Mouse (Mus musculus) embryonic facial prominence, embryonic 12.5 days (tissue): ENCODE data around the gene Mrtfb. TPM values are rescaled to one million over a fixed set of nuclear protein-coding genes. Genes with fewer than 3 reads are reported as not detected.
"Not testable (repeated sequence)": the region's sequence is repeated elsewhere in the genome, so short reads cannot be mapped to it uniquely, and the experiment has no call there.

Experiments
- ATAC-seq: fragments of 200-750 bp; cut with Nextera tagmentation; 2 replicates; pipeline ENCODE4 v1.8.0; 2017; ENCODE audit not compliant: insufficient number of reproducible peaks, insufficient read depth, low FRiP score, low TSS enrichment
- H3K27ac ChIP-seq: fragments of 300-500 bp; sonication (generic); 2 replicates; pipeline ENCODE4 v1.5.1; 2016; ENCODE audit warnings: mild to moderate bottlenecking
- H3K27me3 ChIP-seq: fragments of 300-500 bp; sonication (generic); 2 replicates; pipeline ENCODE4 v1.6.1; 2016; ENCODE audit warnings: mild to moderate bottlenecking, moderate library complexity
- H3K36me3 ChIP-seq: fragments of 300-500 bp; sonication (generic); 2 replicates; pipeline ENCODE4 v1.6.1; 2016; ENCODE audit warnings: mild to moderate bottlenecking
- H3K4me1 ChIP-seq: fragments of 300-500 bp; sonication (generic); 2 replicates; pipeline ENCODE4 v1.6.1; 2016
- H3K4me2 ChIP-seq: fragments of 300-500 bp; sonication (generic); replicated peaks from 2 replicates; pipeline ENCODE4 v1.6.1; 2016; ENCODE audit warnings: mild to moderate bottlenecking, moderate library complexity
- H3K4me3 ChIP-seq: fragments of 300-500 bp; sonication (generic); 2 replicates; pipeline ENCODE4 v1.5.1; 2016; ENCODE audit warnings: mild to moderate bottlenecking
- H3K9ac ChIP-seq: fragments of 300-500 bp; sonication (generic); 2 replicates; pipeline ENCODE4 v1.6.1; 2016; ENCODE audit warnings: mild to moderate bottlenecking, moderate library complexity
- H3K9me3 ChIP-seq: fragments of 300-500 bp; sonication (generic); 2 replicates; pipeline ENCODE4 v1.6.1; 2016; ENCODE audit warnings: mild to moderate bottlenecking, moderate library complexity
- WGBS: fragments of 180-500 bp; shearing (Covaris S2); methylation state at CpG from one replicate; pipeline ENCODE4 v1.1.7; 2016; 5-methylcytosine and 5-hydroxymethylcytosine counted together
- polyA plus RNA-seq: library from polyadenylated mRNA; unstranded; fragments of >200 nt; fragmentation: Nextera tagmentation; extraction: Ambion mirVana; gene quantifications from 2 replicates; pipeline ENCODE4 v1.2.1, GENCODE M21; 2016

Mrtfb gene
- polyA plus RNA-seq, 1 experiment from 2014 or later = 25.3 TPM

GRCm38 (mm10) chr16:13330221-13330659 lies 74.0 kb downstream of the Mrtfb start:
- WGBS = 71% methylated on average over 6 of the region's 6 CpGs
- no peak for ATAC-seq

GRCm38 (mm10) chr16:13331898-13332297 lies 75.6 kb downstream of the Mrtfb start:
- Histone ChIP-seq H3K9me3 (no peaks in the 10 kb centered on the region), H3K36me3 (peaks cover 9% of the 10 kb centered on the region), H3K4me3 (no peak overlapping the region), H3K4me1 (no peaks in the 10 kb centered on the region), H3K9ac (no peak overlapping the region), H3K4me2 (no peak overlapping the region), H3K27me3 (no peaks in the 10 kb centered on the region), H3K27ac (no peak overlapping the region)
- no peak for ATAC-seq
- 60% methylated on average over 3 of the region's 3 CpGs for WGBS

More at GRCm38 (mm10) chr16:13330221-13330659, 74.0 kb downstream of the Mrtfb start:
- no peak overlapping the region for H3K9ac ChIP-seq
- no peak overlapping the region for H3K4me3 ChIP-seq
- H3K4me1 ChIP-seq = no peaks in the 10 kb centered on the region
- H3K27me3 ChIP-seq = no peaks in the 10 kb centered on the region
- peaks cover 17% of the 10 kb centered on the region for H3K36me3 ChIP-seq
- no peaks in the 10 kb centered on the region for H3K9me3 ChIP-seq
- H3K4me2 ChIP-seq = no peak overlapping the region
- no peak overlapping the region for H3K27ac ChIP-seq

- no peak for ATAC-seq
- WGBS = 84% methylated on average over 2 of the region's 2 CpGs
- Histone ChIP-seq H3K36me3 (peaks cover 2% of the 10 kb centered on the region; the same call in 1 of the 2 replicates), H3K4me3 (no peak overlapping the region), H3K9ac (no peak overlapping the region), H3K9me3 (no peaks in the 10 kb centered on the region), H3K4me2 (no peak overlapping the region), H3K27ac (no peak overlapping the region), H3K27me3 (no peaks in the 10 kb centered on the region), H3K4me1 (no peaks in the 10 kb centered on the region)
Observed at GRCm38 (mm10) chr16:13332536-13332935, 76.3 kb downstream of the Mrtfb start.

- H3K27me3 ChIP-seq = no peaks in the 10 kb centered on the region
- no peaks in the 10 kb centered on the region for H3K4me1 ChIP-seq
- H3K36me3 ChIP-seq = no peaks in the 10 kb centered on the region
- no peak overlapping the region for H3K4me2 ChIP-seq
- no peak overlapping the region for H3K9ac ChIP-seq
- no peaks in the 10 kb centered on the region for H3K9me3 ChIP-seq
- WGBS = 76% methylated on average over 5 of the region's 5 CpGs
- no peak for ATAC-seq
- no peak overlapping the region for H3K27ac ChIP-seq
- H3K4me3 ChIP-seq = no peak overlapping the region
Observed at GRCm38 (mm10) chr16:13333781-13334341, 77.6 kb downstream of the Mrtfb start.

- Histone ChIP-seq H3K4me1 (no peaks in the 10 kb centered on the region), H3K4me3 (no peak overlapping the region), H3K36me3 (no peaks in the 10 kb centered on the region), H3K27ac (no peak overlapping the region), H3K9ac (no peak overlapping the region), H3K9me3 (no peaks in the 10 kb centered on the region), H3K27me3 (no peaks in the 10 kb centered on the region), H3K4me2 (no peak overlapping the region)
- ATAC-seq = 0 out of 2 replicates have a peak, but pooled peaks have one; percentile 15
- 76% methylated on average over 5 of the region's 5 CpGs for WGBS
Observed at GRCm38 (mm10) chr16:13336503-13337230, 80.4 kb downstream of the Mrtfb start.

- 76% methylated on average over 4 of the region's 4 CpGs for WGBS
- no peaks in the 10 kb centered on the region for H3K36me3 ChIP-seq
- ATAC-seq = no peak
Observed at GRCm38 (mm10) chr16:13338094-13338493, 81.8 kb downstream of the Mrtfb start.

GRCm38 (mm10) chr16:13339433-13339832 lies 83.2 kb downstream of the Mrtfb start:
- ATAC-seq = no peak
- Histone ChIP-seq H3K36me3 (no peaks in the 10 kb centered on the region), H3K9me3 (no peaks in the 10 kb centered on the region), H3K9ac (no peak overlapping the region), H3K4me1 (no peaks in the 10 kb centered on the region), H3K4me2 (no peak overlapping the region), H3K27ac (no peak overlapping the region), H3K27me3 (no peaks in the 10 kb centered on the region), H3K4me3 (no peak overlapping the region)
- WGBS = 92% methylated on average over 6 of the region's 6 CpGs

More at GRCm38 (mm10) chr16:13338094-13338493, 81.8 kb downstream of the Mrtfb start:
- H3K27me3 ChIP-seq = no peaks in the 10 kb centered on the region
- H3K4me1 ChIP-seq = no peaks in the 10 kb centered on the region
- H3K4me3 ChIP-seq = no peak overlapping the region
- no peak overlapping the region for H3K4me2 ChIP-seq
- H3K9ac ChIP-seq = no peak overlapping the region
- no peak overlapping the region for H3K27ac ChIP-seq
- no peaks in the 10 kb centered on the region for H3K9me3 ChIP-seq

GRCm38 (mm10) chr16:13345822-13346221 lies 89.5 kb downstream of the Mrtfb start:
- not testable (repeated sequence) for H3K9me3 ChIP-seq, ATAC-seq
- 93% methylated on average over 2 of the region's 2 CpGs for WGBS

GRCm38 (mm10) chr16:13350729-13351128 lies 94.4 kb downstream of the Mrtfb start:
- H3K9me3 ChIP-seq = no peaks in the 10 kb centered on the region
- no peak overlapping the region for H3K27ac ChIP-seq
- no peak for ATAC-seq
- no peak overlapping the region for H3K4me3 ChIP-seq
- H3K27me3 ChIP-seq = no peaks in the 10 kb centered on the region
- H3K9ac ChIP-seq = no peak overlapping the region
- peaks cover 9% of the 10 kb centered on the region for H3K4me1 ChIP-seq
- H3K4me2 ChIP-seq = no peak overlapping the region
- 93% methylated on average over 4 of the region's 4 CpGs for WGBS
- no peaks in the 10 kb centered on the region for H3K36me3 ChIP-seq

More at GRCm38 (mm10) chr16:13345822-13346221, 89.5 kb downstream of the Mrtfb start:
- not testable (repeated sequence) for H3K9ac ChIP-seq, H3K4me1 ChIP-seq, H3K4me2 ChIP-seq, H3K27me3 ChIP-seq, H3K4me3 ChIP-seq, H3K27ac ChIP-seq, H3K36me3 ChIP-seq

- no peak for ATAC-seq
- peaks cover 9% of the 10 kb centered on the region for H3K4me1 ChIP-seq
- no peak overlapping the region for H3K4me3 ChIP-seq
- H3K27ac ChIP-seq = no peak overlapping the region
- H3K36me3 ChIP-seq = no peaks in the 10 kb centered on the region
- H3K9ac ChIP-seq = no peak overlapping the region
- no peak overlapping the region for H3K4me2 ChIP-seq
- H3K27me3 ChIP-seq = no peaks in the 10 kb centered on the region
- H3K9me3 ChIP-seq = no peaks in the 10 kb centered on the region
Observed at GRCm38 (mm10) chr16:13351268-13351667, 95.0 kb downstream of the Mrtfb start.

- H3K4me3 ChIP-seq = no peak overlapping the region
- WGBS = 38% methylated on average over 4 of the region's 4 CpGs
- no peak for ATAC-seq
Observed at GRCm38 (mm10) chr16:13353927-13354326, 97.6 kb downstream of the Mrtfb start.

GRCm38 (mm10) chr16:13354431-13354830 lies 98.2 kb downstream of the Mrtfb start:
- peaks cover 26% of the 10 kb centered on the region for H3K4me1 ChIP-seq
- no peak overlapping the region for H3K4me3 ChIP-seq
- no peaks in the 10 kb centered on the region for H3K27me3 ChIP-seq
- 61% methylated on average over 5 of the region's 5 CpGs for WGBS
- H3K36me3 ChIP-seq = no peaks in the 10 kb centered on the region
- H3K9ac ChIP-seq = no peak overlapping the region
- no peak overlapping the region for H3K27ac ChIP-seq
- no peaks in the 10 kb centered on the region for H3K9me3 ChIP-seq
- H3K4me2 ChIP-seq = no peak overlapping the region
- no peak for ATAC-seq

More at GRCm38 (mm10) chr16:13353927-13354326, 97.6 kb downstream of the Mrtfb start:
- no peaks in the 10 kb centered on the region for H3K36me3 ChIP-seq
- H3K27ac ChIP-seq = no peak overlapping the region
- peaks cover 23% of the 10 kb centered on the region for H3K4me1 ChIP-seq
- no peak overlapping the region for H3K9ac ChIP-seq
- no peaks in the 10 kb centered on the region for H3K27me3 ChIP-seq
- no peaks in the 10 kb centered on the region for H3K9me3 ChIP-seq
- H3K4me2 ChIP-seq = no peak overlapping the region
